Mouse (Mus musculus): ENCODE data around the gene Zfp53.

Gene Zfp53

DNA sequence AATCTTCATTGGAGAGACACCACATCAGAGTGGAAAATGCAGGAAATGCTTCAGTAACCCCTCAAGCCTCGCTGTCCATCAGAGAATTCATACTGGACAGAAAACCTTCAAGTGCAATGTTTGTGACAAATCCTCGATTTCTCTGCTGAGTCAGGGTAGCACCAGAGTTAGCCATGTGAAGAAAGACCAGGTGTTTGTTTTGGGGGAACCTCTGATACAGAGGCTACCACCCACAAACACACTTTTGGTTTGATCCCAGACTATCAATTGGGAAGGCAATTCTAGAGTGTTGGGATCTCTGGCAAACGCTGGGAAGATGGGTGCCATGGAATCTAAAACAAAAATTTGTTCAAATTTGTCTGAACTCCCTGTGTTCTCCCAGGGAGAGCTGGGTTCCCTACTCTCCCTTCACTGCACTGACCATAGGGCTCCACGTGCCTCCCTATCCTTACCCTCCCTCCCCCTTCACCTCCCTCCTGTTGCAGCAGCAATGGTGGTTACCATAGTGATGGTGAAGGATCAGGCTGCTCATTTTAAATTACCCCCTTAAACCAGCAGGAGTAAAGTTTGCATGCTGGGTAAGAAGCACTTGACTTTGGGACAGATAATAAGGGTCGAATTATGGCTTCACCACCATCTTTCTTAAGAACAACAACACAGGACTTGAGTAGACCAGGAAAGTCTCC is 42.0 kb downstream of the Zfp53 start:
- no peak for DNase-seq

DNA sequence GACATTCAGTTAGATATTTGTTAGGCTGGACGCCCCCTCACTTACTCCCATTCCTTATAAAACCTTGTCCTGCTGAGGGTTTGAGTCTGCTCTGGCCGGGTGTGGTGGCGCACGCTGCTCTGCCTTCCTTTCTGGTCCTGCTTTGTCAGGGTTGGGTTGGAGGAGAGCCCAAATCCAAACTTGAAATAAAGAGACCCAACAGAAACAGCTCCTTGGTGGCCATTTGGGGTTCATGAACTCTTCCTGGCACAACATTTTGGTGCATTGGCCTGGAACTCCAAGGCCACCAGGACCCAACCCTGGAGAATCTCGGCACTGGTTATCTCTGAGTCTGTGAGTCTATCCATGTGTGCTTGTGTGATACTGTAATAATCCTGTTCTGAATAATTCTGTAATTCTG is 42.8 kb downstream of the Zfp53 start:
- peak; percentile 21 to 36 for DNase-seq

DNA sequence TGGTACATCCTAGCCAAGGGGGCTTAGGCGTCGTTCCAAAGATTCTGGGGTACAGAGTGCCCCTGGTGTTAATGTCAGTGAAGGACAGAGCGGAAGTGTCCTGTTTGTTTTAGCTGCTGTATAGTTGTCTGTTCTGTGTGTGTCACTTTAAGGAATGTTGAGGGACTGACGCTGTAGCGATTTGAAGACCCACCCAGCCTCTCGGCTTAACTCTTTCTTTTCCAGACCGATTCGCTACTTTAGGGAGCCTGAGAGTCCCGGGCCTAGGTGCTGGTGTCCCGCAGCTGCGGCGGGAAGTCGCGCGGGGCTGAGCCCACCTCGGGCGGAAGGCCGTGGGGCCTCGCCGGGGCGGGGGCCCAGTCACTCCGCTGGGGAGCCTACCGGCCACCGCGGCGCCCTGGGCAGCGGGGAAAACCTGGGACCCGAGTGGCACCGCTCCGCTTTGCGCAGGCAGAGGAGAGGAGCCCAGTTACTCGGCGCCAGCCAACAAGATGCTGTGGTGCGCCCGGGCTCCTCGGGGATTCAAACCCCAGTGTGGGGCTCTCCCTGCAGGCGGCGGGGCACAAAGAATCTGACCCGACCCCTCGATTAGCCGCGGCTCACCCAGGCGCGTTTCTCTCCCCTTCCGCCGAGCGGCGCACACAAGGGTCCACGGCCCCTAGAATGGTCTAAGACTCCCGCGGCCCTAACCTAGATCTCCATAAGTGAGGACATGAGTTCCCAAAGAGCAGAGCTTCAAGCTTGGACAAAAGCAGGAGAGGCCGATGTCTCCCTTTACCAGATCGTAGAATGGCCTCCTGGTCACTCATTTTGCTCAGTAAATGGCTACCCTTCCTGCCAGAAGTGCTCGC is 43.5 kb downstream of the Zfp53 start:
- DNase-seq: peak; percentile 70 to 83

DNA sequence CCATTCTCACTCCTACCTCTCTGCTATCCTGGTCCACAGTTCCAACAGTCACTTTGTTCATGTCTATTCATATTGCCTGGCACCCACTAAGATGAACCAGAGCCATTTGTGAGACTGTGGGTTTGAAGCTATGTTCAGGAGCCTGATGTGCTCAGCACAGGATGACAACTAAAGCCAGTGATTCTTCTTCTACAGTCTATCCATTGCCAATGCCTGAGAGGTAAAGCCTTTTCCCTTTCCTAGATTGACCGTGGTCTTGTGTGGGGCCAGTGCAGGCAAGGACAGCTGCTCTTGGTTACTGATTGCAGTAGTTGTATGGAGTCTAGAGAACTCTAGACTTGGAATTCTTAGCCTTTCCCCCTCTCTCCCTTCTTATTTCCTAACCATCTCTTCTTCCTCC is 45.2 kb downstream of the Zfp53 start:
- DNase-seq: no peak

DNA sequence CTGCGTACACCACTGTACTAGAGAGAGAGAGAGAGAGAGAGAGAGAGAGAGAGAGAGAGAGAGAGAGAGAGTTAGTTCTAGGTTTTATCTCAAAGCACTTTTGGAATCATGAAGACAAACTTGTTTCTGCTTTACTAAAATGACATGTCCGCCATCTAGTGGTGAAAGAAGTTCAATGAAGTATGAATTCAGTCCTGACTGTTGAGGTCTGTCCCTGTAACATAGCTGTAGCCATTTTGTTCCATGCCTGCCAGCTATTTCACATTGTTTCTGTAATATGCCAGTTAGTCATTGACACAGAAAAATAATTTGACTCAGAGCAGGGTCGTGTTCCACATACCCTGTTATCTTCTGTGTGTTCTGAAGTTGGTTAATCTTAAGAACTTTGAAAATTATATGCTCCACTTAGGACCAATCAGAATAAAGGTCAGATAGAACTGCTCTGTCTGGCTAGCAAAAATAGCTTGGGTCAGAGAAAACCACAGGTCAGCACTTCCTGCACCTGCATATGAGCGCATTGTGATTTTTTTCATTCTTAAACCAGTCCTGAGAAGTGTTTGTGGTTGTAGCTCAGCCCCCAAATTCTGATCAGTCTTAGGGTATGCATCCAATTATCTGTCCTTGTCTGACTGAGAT is 45.8 kb downstream of the Zfp53 start:
- peak; percentile 46 to 57 for DNase-seq

DNA sequence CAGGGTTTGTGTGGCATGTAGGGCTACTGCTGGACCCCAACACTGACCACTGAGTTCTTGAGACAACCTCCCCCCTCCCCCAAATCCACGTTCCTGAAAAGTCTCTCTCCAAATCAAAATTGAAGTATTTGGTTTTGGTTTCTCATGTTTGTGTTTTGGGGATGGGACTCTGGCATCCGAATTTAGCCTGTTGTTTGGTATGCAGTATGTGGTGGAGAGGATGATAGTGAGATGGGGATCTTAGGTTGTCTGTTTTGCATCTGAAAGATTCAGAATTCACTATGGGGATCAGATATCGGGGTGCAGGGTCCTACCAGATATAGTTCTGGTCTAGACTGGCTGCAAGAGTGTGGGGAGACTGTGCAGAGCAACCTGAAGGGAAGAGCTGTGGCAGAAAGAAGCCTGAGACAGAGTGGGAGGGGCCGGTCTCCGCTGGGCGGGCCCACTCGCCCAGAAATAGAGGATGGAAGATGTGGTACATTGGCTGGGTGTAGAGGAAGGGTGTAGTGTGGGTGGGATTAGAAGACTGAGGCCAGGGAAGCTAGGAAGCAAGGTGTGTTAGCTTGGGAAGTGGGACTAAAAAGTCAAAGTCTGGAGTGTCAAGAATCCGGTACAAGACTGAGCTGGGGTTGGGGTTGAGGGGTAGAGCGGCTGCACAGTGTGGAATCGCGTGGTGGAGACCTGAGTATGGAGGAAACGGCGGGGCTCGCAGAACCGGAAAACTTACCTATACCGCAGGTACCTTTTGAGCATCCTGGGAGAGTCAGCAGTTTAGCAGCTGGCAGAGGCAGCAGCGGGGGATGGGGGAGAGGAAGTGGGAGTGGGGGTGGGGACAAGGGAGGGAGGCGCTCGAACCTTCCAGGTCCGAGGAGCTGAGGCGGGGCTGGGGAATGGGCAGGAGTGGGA is 46.6 kb downstream of the Zfp53 start, which contains the start of gene Zfp52:
TSS of gene Zfp52 (plus strand) at position 444 of the 906 bp plus-strand sequence.
- DNase-seq: peak; percentile 67 to 80

DNA sequence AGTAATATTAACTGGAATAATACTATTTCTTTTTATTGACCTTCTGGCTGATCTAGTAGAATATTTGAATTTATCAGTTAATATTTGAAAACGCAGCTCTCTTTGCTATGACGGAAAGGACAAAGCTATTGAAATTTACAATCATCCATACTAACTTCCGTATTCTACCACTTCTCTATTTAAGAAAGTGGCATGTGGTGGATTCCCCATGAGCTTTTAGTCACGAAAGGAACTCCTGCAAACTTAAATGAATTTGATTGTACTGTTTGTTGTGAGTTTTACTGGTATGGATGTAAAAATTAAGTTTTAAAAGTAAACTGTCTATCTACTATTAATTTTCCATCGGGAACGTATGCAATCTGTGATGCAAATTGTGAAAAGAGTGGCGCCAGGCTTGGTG is 47.3 kb downstream of the Zfp53 start:
- DNase-seq: no peak

DNA sequence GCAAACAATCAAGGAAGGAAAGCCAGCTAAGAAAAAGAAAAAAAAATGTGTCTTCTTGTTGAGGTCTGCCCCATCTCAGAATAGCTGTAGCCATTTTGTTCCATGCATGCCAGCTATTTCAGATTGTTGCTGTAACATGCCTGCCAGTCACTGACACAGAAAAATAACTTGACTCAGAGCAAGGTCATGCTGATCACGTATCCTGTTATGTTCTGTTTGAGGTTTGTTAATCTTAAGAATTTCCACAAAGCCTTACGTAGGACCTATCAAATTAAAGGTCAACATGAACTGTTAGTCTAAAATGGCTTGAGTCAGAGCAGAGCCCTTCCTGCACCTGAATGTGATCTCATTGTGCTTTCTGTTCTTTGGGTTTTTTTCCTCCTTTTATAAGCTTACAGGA is 47.9 kb downstream of the Zfp53 start:
- DNase-seq: no peak

DNA sequence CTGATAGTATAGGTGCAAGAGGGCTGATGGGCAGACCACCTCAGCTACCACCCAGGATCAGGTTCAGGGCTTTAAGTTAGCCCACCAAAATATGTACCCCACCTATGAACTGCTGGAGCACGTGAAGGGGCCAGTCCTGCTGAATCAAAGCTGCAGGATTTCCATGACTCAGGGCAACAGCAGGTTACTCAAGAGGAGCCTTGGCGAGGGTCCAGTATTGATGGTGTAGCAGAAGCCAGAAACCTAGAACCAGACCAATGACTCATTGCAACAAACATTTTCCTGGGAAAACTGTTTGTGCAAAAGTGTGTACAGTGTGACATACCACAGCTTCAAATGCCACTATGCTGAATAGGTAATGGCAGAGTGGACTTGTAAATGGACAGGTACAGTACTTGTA is 69.0 kb downstream of the Zfp53 start:
- DNase-seq: no peak

Data from kidney, postnatal 25 days (tissue).